In the genomic region with DNA sequence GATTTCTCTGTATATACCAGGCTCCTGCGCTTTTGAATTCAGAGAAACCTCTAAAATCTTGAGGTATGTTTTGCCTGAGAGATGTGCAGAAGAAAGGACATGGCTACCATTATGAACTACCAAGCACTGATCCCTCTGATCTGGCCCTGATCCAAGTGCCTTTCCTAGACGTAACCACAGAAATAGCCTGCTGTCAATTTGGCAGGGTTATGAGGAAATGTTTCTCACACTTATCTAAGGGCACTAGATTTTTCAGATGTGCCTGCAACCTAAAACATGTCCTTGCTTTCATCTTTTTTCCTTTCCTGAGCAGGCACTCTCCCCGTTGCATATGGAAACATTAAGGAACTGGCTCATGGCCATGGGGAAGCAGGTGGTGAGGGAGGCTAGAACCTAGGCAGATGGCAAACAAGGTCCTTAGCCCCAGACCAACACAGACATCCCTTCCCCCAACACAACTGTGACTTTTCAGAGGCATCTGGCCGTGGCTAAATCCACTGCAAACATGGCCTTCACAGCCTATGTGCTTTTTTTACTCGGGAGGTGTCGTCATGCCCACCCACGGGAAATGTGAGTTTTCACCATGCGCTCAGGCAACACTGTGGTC, we compare ENCODE assay signal across 10 mouse cellular contexts. TPM values are rescaled to one million over a fixed set of nuclear protein-coding genes. Genes with fewer than 3 reads are reported as not detected.
DNase-seq lines count a peak whose midpoint lies in the region; ATAC-seq and TF ChIP-seq lines count a peak whose summit lies in the region.
"Had no signal": no experiment of that assay in that cellular context is flagged by ENCODE, and none has a peak within 500 bp of the region (broad histone marks: within the 10 kb centered on the region; RNA-seq: fewer than 3 reads in every experiment).

No protein-coding gene starts in this region.

- no peaks in the 10 kb centered on the region for H3K27me3 ChIP-seq in hindbrain, postnatal 0 days (ENCODE audit: insufficient read depth, low read length)
- H3K27me3 ChIP-seq in hindbrain, embryonic 11.5 days (ENCODE audit: control insufficient read depth, insufficient read depth, low read length): no peaks in the 10 kb centered on the region
- H3K27me3 ChIP-seq in kidney, embryonic 16.5 days (ENCODE audit: insufficient read depth, low read length): no peaks in the 10 kb centered on the region

- no peak overlapping the region for H3K9ac ChIP-seq in hindbrain, postnatal 0 days (replicated peaks; ENCODE audit: low read length)
- H3K9ac ChIP-seq in hindbrain, embryonic 11.5 days (ENCODE audit: low read depth, low read length): no peak overlapping the region
- H3K9ac ChIP-seq in kidney, embryonic 16.5 days (replicated peaks; ENCODE audit: low read length): no peak overlapping the region

- H3K4me1 ChIP-seq in hindbrain, postnatal 0 days (ENCODE audit: insufficient read depth, low read length): no peaks in the 10 kb centered on the region
- H3K4me1 ChIP-seq in hindbrain, embryonic 11.5 days (replicated peaks; ENCODE audit: control insufficient read depth, insufficient read depth, low read length): no peaks in the 10 kb centered on the region
- H3K4me1 ChIP-seq in kidney, embryonic 16.5 days (ENCODE audit: insufficient read depth, low read length): no peaks in the 10 kb centered on the region

- no peak overlapping the region for H3K4me3 ChIP-seq in hindbrain, postnatal 0 days (ENCODE audit: low read length)
- H3K4me3 ChIP-seq in hindbrain, embryonic 11.5 days (ENCODE audit: low read depth, low read length): no peak overlapping the region
- no peak overlapping the region for H3K4me3 ChIP-seq in kidney, embryonic 16.5 days (ENCODE audit: low read length)

- DNase-seq in hindbrain, postnatal 0 days (ENCODE audit: low spot score): peak; percentile 69
- no peak for DNase-seq in hindbrain, embryonic 11.5 days (ENCODE audit: low spot score)
- DNase-seq in urinary bladder, postnatal 14 days (ENCODE audit: low spot score): peak; percentile 26
- no peak for DNase-seq in urinary bladder, postnatal 36 days (ENCODE audit: low spot score in 2 of 2)
- peak; percentile 81 to 87 for DNase-seq in cerebellum, postnatal 14 days
- no peak for DNase-seq in thymus, postnatal 14 days
- DNase-seq: gastrocnemius, postnatal 14 days; kidney, postnatal 4 days; thymus, adult 18-20 months had no signal

- no peak overlapping the region for H3K4me2 ChIP-seq in hindbrain, postnatal 0 days (ENCODE audit: low read depth, low read length)
- no peak overlapping the region for H3K4me2 ChIP-seq in hindbrain, embryonic 11.5 days (replicated peaks; ENCODE audit: low read depth, low read length)
- H3K4me2 ChIP-seq in kidney, embryonic 16.5 days (replicated peaks; ENCODE audit: low read depth, low read length): no peak overlapping the region

- TF ChIP-seq CTCF in hindbrain, postnatal 0 days (IDR thresholded peaks at IDR 0.05; ENCODE audit: low read depth): no peak

- peak; percentile 70 for ATAC-seq in hindbrain, postnatal 0 days
- no peak for ATAC-seq in hindbrain, embryonic 11.5 days (ENCODE audit: low FRiP score)
- no peak for ATAC-seq in kidney, embryonic 16.5 days (ENCODE audit: low FRiP score, low TSS enrichment)

- H3K27ac ChIP-seq in hindbrain, postnatal 0 days: no peak overlapping the region
- no peak overlapping the region for H3K27ac ChIP-seq in hindbrain, embryonic 11.5 days (ENCODE audit: low read depth, low read length)
- no peak overlapping the region for H3K27ac ChIP-seq in kidney, embryonic 16.5 days (ENCODE audit: low read length)

- H3K9me3 ChIP-seq in hindbrain, postnatal 0 days (ENCODE audit: low read length): no peaks in the 10 kb centered on the region
- no peaks in the 10 kb centered on the region for H3K9me3 ChIP-seq in hindbrain, embryonic 11.5 days (ENCODE audit: control insufficient read depth, low read length)
- H3K9me3 ChIP-seq in kidney, embryonic 16.5 days (ENCODE audit: low read length): peaks cover 7% of the 10 kb centered on the region; the same call in 1 of the 2 replicates

- peaks cover 31% of the 10 kb centered on the region for H3K36me3 ChIP-seq in hindbrain, postnatal 0 days (ENCODE audit: insufficient read depth, low read length)
- H3K36me3 ChIP-seq in hindbrain, embryonic 11.5 days (ENCODE audit: control insufficient read depth, insufficient read depth, low read length): no peaks in the 10 kb centered on the region
- H3K36me3 ChIP-seq in kidney, embryonic 16.5 days (ENCODE audit: insufficient read depth, low read length): peaks cover 60% of the 10 kb centered on the region

- WGBS in hindbrain, postnatal 0 days: 54% methylated on average over 8 of the region's 8 CpGs
- WGBS in hindbrain, embryonic 11.5 days: 94% methylated on average over 8 of the region's 8 CpGs
- WGBS in kidney, embryonic 16.5 days: 87% methylated on average over 8 of the region's 8 CpGs

RNA-seq across cellular contexts. Expression of gene Lpcat1, which starts 23.7 kb away (rescaled TPM):
- total RNA-seq in hindbrain, postnatal 0 days (2014; rRNA removed): 191 and 199 TPM in 2 replicates
- 75.7 and 78.5 TPM in 2 replicates for polyA plus RNA-seq in hindbrain, postnatal 0 days (2015; fragmentation: Nextera tagmentation; extraction: Ambion mirVana)
- polyA plus RNA-seq in hindbrain, embryonic 11.5 days (2014; fragmentation: Nextera tagmentation; extraction: Ambion mirVana): 51.2 and 51.5 TPM in 2 replicates
- 31.1 and 35.1 TPM in 2 replicates for polyA plus RNA-seq in kidney, embryonic 16.5 days (2015; fragmentation: Nextera tagmentation; extraction: Ambion mirVana)

RNA-seq across cellular contexts. Expression of gene Slc6a3, which starts 45.9 kb away (rescaled TPM):
- total RNA-seq in hindbrain, postnatal 0 days (2014; rRNA removed): 5.7 and 8.5 TPM in 2 replicates
- 0.51 and 0.79 TPM in 2 replicates for polyA plus RNA-seq in hindbrain, postnatal 0 days (2015; fragmentation: Nextera tagmentation; extraction: Ambion mirVana)
- polyA plus RNA-seq in hindbrain, embryonic 11.5 days (2014; fragmentation: Nextera tagmentation; extraction: Ambion mirVana): 0.36 TPM in 1 of 2 replicates, not detected in the other
- 0.08 and 0.14 TPM in 2 replicates for polyA plus RNA-seq in kidney, embryonic 16.5 days (2015; fragmentation: Nextera tagmentation; extraction: Ambion mirVana)
- total RNA-seq: gastrocnemius, postnatal 14 days had no signal

Comparison
In these comparisons a context has a peak if more than half of its experiments do, and no peak if none do; other contexts are left out.
1. DNase-seq: peak in hindbrain, postnatal 0 days (single experiment), urinary bladder, postnatal 14 days (single experiment) and cerebellum, postnatal 14 days (2 of 2); none in hindbrain, embryonic 11.5 days (single experiment), urinary bladder, postnatal 36 days (0 of 2) and thymus, postnatal 14 days (single experiment).